Mouse (Mus musculus): Measurements from ENCODE around the gene Retsat. TPM values are rescaled to one million over a fixed set of nuclear protein-coding genes. Genes with fewer than 3 reads are reported as not detected.

Retsat gene
- polyA plus RNA-seq, 1 experiment from 2014 or later = 4.1 TPM

DNA sequence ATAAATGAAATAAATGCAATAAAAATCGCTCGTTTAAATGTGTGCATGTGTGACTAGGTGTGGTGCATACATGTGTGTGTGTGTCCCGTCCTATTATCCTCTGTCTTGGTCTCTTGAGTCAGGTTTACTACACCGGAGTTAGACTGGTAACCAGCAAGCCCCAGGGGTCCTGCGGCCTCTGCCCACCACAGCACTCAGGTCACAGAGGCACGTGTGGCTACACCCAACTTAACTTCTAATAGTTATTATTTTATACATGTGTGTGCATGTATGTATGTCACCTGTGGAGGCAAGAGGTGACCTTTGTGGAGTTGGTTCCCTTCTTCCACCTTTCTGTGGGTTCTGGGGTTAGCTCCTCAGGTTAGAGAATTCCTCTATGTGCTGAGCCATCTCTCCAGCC is 56.1 kb downstream of the Retsat start:
- no peak overlapping the region for H3K4me3 ChIP-seq
- H3K36me3 ChIP-seq = no peaks in the 10 kb centered on the region
- no peaks in the 10 kb centered on the region for H3K27me3 ChIP-seq
- no peaks in the 10 kb centered on the region for H3K9me3 ChIP-seq
- 93% methylated on average over 6 of the region's 6 CpGs for WGBS
- H3K27ac ChIP-seq (replicated peaks) = no peak overlapping the region
- no peak for ATAC-seq (replicated peaks)
- no peak overlapping the region for H3K9ac ChIP-seq (replicated peaks)
- H3K4me2 ChIP-seq (replicated peaks) = no peak overlapping the region
- H3K4me1 ChIP-seq = peaks cover 22% of the 10 kb centered on the region

GRCm38 (mm10) chr6:72655309-72656052 is 57.2 kb downstream of the Retsat start:
- peak overlapping the region; percentile 73 for H3K27ac ChIP-seq (replicated peaks)
- no peaks in the 10 kb centered on the region for H3K27me3 ChIP-seq
- peak overlapping the region; percentile 28; the same call in 1 of the 2 replicates for H3K9ac ChIP-seq (replicated peaks)
- H3K9me3 ChIP-seq = no peaks in the 10 kb centered on the region
- peak overlapping the region; percentile 38 for H3K4me2 ChIP-seq (replicated peaks)
- peak; percentile 70 for ATAC-seq (replicated peaks)
- H3K4me3 ChIP-seq = peak overlapping the region; percentile 30
- peaks cover 26% of the 10 kb centered on the region for H3K4me1 ChIP-seq
- WGBS = 44% methylated on average over 20 of the region's 20 CpGs
- no peaks in the 10 kb centered on the region for H3K36me3 ChIP-seq

- Histone ChIP-seq H3K36me3 (no peaks in the 10 kb centered on the region), H3K27ac (replicated peaks) (no peak overlapping the region), H3K27me3 (no peaks in the 10 kb centered on the region), H3K4me1 (peaks cover 29% of the 10 kb centered on the region), H3K4me3 (no peak overlapping the region), H3K9me3 (no peaks in the 10 kb centered on the region), H3K9ac (replicated peaks) (no peak overlapping the region), H3K4me2 (replicated peaks) (no peak overlapping the region)
- 95% methylated on average over 7 of the region's 7 CpGs for WGBS
- ATAC-seq (replicated peaks) = no peak
Observed at GRCm38 (mm10) chr6:72656053-72656442, 57.8 kb downstream of the Retsat start.

- no peaks in the 10 kb centered on the region for H3K36me3 ChIP-seq
- H3K9ac ChIP-seq (replicated peaks) = no peak overlapping the region
- no peak overlapping the region for H3K4me3 ChIP-seq
- H3K4me1 ChIP-seq = peaks cover 27% of the 10 kb centered on the region
- no peak overlapping the region for H3K27ac ChIP-seq (replicated peaks)
- WGBS = 61% methylated on average over 3 of the region's 3 CpGs
- no peaks in the 10 kb centered on the region for H3K9me3 ChIP-seq
- no peaks in the 10 kb centered on the region for H3K27me3 ChIP-seq
- ATAC-seq (replicated peaks) = no peak
- H3K4me2 ChIP-seq (replicated peaks) = no peak overlapping the region
Observed at GRCm38 (mm10) chr6:72658006-72658405, 59.7 kb downstream of the Retsat start.

Other genes with a start within 250 kb of the Retsat start
- 15.2 and 15.6 TPM in 2 replicates for gene Tmem150a, start 243.0 kb upstream of the Retsat start, polyA plus RNA-seq (2015; fragmentation: Nextera tagmentation; extraction: Ambion mirVana)
- 126 and 130 TPM in 2 replicates for gene Rnf181, start 231.5 kb upstream of the Retsat start, polyA plus RNA-seq (2015; fragmentation: Nextera tagmentation; extraction: Ambion mirVana)
- gene Vamp5, start 218.0 kb upstream of the Retsat start, polyA plus RNA-seq (2015; fragmentation: Nextera tagmentation; extraction: Ambion mirVana) = 8.9 and 9.4 TPM in 2 replicates
- 14.5 and 15.0 TPM in 2 replicates for gene Vamp8, start 207.8 kb upstream of the Retsat start, polyA plus RNA-seq (2015; fragmentation: Nextera tagmentation; extraction: Ambion mirVana)
- gene Ggcx, start 184.2 kb upstream of the Retsat start, polyA plus RNA-seq (2015; fragmentation: Nextera tagmentation; extraction: Ambion mirVana) = 14.0 and 16.5 TPM in 2 replicates
- gene Mat2a, start 158.9 kb upstream of the Retsat start, polyA plus RNA-seq (2015; fragmentation: Nextera tagmentation; extraction: Ambion mirVana) = 359 and 376 TPM in 2 replicates
- 0.37 and 0.55 TPM in 2 replicates for gene Sh2d6, start 76.8 kb upstream of the Retsat start, polyA plus RNA-seq (2015; fragmentation: Nextera tagmentation; extraction: Ambion mirVana)
- 3.5 and 4.8 TPM in 2 replicates for gene Capg, start 54.1 kb upstream of the Retsat start, polyA plus RNA-seq (2015; fragmentation: Nextera tagmentation; extraction: Ambion mirVana)
- 15.6 and 16.0 TPM in 2 replicates for gene Elmod3, start 62 bp upstream of the Retsat start, polyA plus RNA-seq (2015; fragmentation: Nextera tagmentation; extraction: Ambion mirVana)
- 31.5 and 33.5 TPM in 2 replicates for gene Tgoln1, start 18.5 kb downstream of the Retsat start, polyA plus RNA-seq (2015; fragmentation: Nextera tagmentation; extraction: Ambion mirVana)
- gene Tcf7l1, start 190.8 kb downstream of the Retsat start, polyA plus RNA-seq (2015; fragmentation: Nextera tagmentation; extraction: Ambion mirVana) = 6.2 and 6.9 TPM in 2 replicates